Mouse (Mus musculus) heart, postnatal 0 days (tissue): Measurements from ENCODE around the gene Ero1l. TPM values are rescaled to one million over a fixed set of nuclear protein-coding genes. Genes with fewer than 3 reads are reported as not detected.
A peak's percentile ranks its signal among the peaks of the same experiment; 100 is the strongest.

ENCODE experiments used
- ATAC-seq: fragments of 200-750 bp; cut with Nextera tagmentation; 2 replicates; pipeline ENCODE4 v1.8.0; 2017; ENCODE audit warnings: low read depth, moderate number of reproducible peaks, moderate library complexity; ENCODE audit not compliant: insufficient read depth
- DNase-seq: peaks from one replicate; pipeline ENCODE4 v3.0.0-alpha.2; 2016; ENCODE audit warnings: low spot score
- H3K27ac ChIP-seq: fragments of 300-500 bp; sonication (generic); 2 replicates; pipeline ENCODE4 v1.5.1; 2014; ENCODE audit warnings: low read depth, mild to moderate bottlenecking
- H3K27me3 ChIP-seq: fragments of 300-500 bp; sonication (generic); 2 replicates; pipeline ENCODE4 v1.6.1; 2014; ENCODE audit warnings: low read length, mixed read lengths; ENCODE audit not compliant: control insufficient read depth, insufficient read depth
- H3K36me3 ChIP-seq: fragments of 300-500 bp; sonication (generic); replicated peaks from 2 replicates; pipeline ENCODE4 v1.6.1; 2014; ENCODE audit warnings: low read length, mixed read lengths; ENCODE audit not compliant: control insufficient read depth, insufficient read depth
- H3K4me1 ChIP-seq: fragments of 300-500 bp; sonication (generic); 2 replicates; pipeline ENCODE4 v1.6.1; 2014; ENCODE audit warnings: antibody characterized with exemption; ENCODE audit not compliant: control insufficient read depth, insufficient read depth
- H3K4me2 ChIP-seq: fragments of 300-500 bp; sonication (generic); 2 replicates; pipeline ENCODE4 v1.6.1; 2014; ENCODE audit warnings: low read depth, mild to moderate bottlenecking, low read length, moderate library complexity
- H3K4me3 ChIP-seq: fragments of 300-500 bp; sonication (generic); 2 replicates; pipeline ENCODE4 v1.5.1; 2014; ENCODE audit warnings: low read depth, low read length
- H3K9ac ChIP-seq: fragments of 300-500 bp; sonication (generic); replicated peaks from 2 replicates; pipeline ENCODE4 v1.6.1; 2014; ENCODE audit warnings: low read depth, low read length, mixed read lengths
- H3K9me3 ChIP-seq: fragments of 300-500 bp; sonication (generic); replicated peaks from 2 replicates; pipeline ENCODE4 v1.6.1; 2016; ENCODE audit warnings: low read length; ENCODE audit not compliant: control insufficient read depth
- CTCF ChIP-seq: IDR thresholded peaks from 2 replicates; pipeline ENCODE4 v1.5.1; 2016; ENCODE audit warnings: antibody characterized with exemption, control low read depth, low read depth
- EP300 ChIP-seq: IDR thresholded peaks from 2 replicates; pipeline ENCODE4 v1.6.1; 2016; ENCODE audit warnings: antibody characterized with exemption, low read depth
- WGBS: fragments of 180-500 bp; shearing (Covaris S2); extraction: QIAGEN DNeasy Blood & Tissue Kit; methylation state at CpG from one replicate; pipeline ENCODE4 v1.1.7; 2014; 5-methylcytosine and 5-hydroxymethylcytosine counted together
- polyA plus RNA-seq: library from polyadenylated mRNA; unstranded; fragments of >200 nt; fragmentation: Nextera tagmentation; extraction: Ambion mirVana; gene quantifications from 2 replicates; pipeline ENCODE4 v1.2.1, GENCODE M21; 2015
- total RNA-seq: library from RNA; depleted of rRNA; stranded (reverse); fragments of >200 nt; gene quantifications from 2 replicates; pipeline ENCODE4 v1.2.3, GENCODE M21; 2014; ENCODE audit warnings: low replicate concordance

The Ero1l gene
- total and polyA plus RNA-seq, 2 experiments from 2014 or later, result 18.0 to 22.7 TPM

GRCm38 (mm10) chr14:45322450-45322849 is 3.9 kb upstream of the Ero1l start:
- Histone ChIP-seq H3K9ac (no peak overlapping the region), H3K4me2 (no peak overlapping the region), H3K27me3 (no peaks in the 10 kb centered on the region), H3K4me1 (no peaks in the 10 kb centered on the region), H3K4me3 (no peak overlapping the region), H3K27ac (no peak overlapping the region), H3K9me3 (no peaks in the 10 kb centered on the region), H3K36me3 (no peaks in the 10 kb centered on the region)
- no peak for DNase-seq
- TF ChIP-seq EP300 (no peak), CTCF (no peak)
- 84% methylated on average over 2 of the region's 2 CpGs for WGBS
- ATAC-seq, result no peak

GRCm38 (mm10) chr14:45321622-45322021 is 3.1 kb upstream of the Ero1l start:
- ATAC-seq (no peak), DNase-seq (no peak)
- whole genome bisulfite sequencing, result 52% methylated on average over 5 of the region's 5 CpGs
- Histone ChIP-seq H3K4me2 (no peak overlapping the region), H3K27ac (no peak overlapping the region), H3K4me1 (peaks cover 5% of the 10 kb centered on the region), H3K9ac (no peak overlapping the region), H3K27me3 (no peaks in the 10 kb centered on the region), H3K4me3 (no peak overlapping the region), H3K36me3 (no peaks in the 10 kb centered on the region), H3K9me3 (no peaks in the 10 kb centered on the region)
- TF ChIP-seq CTCF, result no peak
- TF ChIP-seq EP300, result no peak

- TF ChIP-seq EP300 (no peak), CTCF (no peak)
- H3K36me3 ChIP-seq, result no peaks in the 10 kb centered on the region
- H3K4me1 ChIP-seq, result peaks cover 9% of the 10 kb centered on the region
- no peaks in the 10 kb centered on the region for H3K9me3 ChIP-seq
- H3K4me3 ChIP-seq, result no peak overlapping the region
- no peak overlapping the region for H3K27ac ChIP-seq
- no peaks in the 10 kb centered on the region for H3K27me3 ChIP-seq
- DNase-seq (no peak), ATAC-seq (no peak)
- H3K4me2 ChIP-seq, result no peak overlapping the region
- no peak overlapping the region for H3K9ac ChIP-seq
- 75% methylated on average over 3 of the region's 3 CpGs for WGBS
Observed at GRCm38 (mm10) chr14:45321067-45321466, 2.5 kb upstream of the Ero1l start.

GRCm38 (mm10) chr14:45320111-45320510 is 1.5 kb upstream of the Ero1l start:
- no peak overlapping the region for H3K27ac ChIP-seq
- no peak for TF ChIP-seq EP300
- TF ChIP-seq CTCF, result no peak
- no peaks in the 10 kb centered on the region for H3K36me3 ChIP-seq
- H3K4me3 ChIP-seq, result no peak overlapping the region
- WGBS, result 75% methylated on average over 4 of the region's 4 CpGs
- no peak for DNase-seq
- H3K4me1 ChIP-seq, result peaks cover 19% of the 10 kb centered on the region
- H3K27me3 ChIP-seq, result no peaks in the 10 kb centered on the region
- ATAC-seq, result no peak
- H3K9ac ChIP-seq, result no peak overlapping the region
- no peaks in the 10 kb centered on the region for H3K9me3 ChIP-seq
- no peak overlapping the region for H3K4me2 ChIP-seq

- no peak for DNase-seq
- Histone ChIP-seq H3K27me3 (no peaks in the 10 kb centered on the region), H3K4me1 (peaks cover 25% of the 10 kb centered on the region), H3K4me2 (peak overlapping the region; percentile 66; the same call in 1 of the 2 replicates), H3K36me3 (no peaks in the 10 kb centered on the region), H3K27ac (no peak overlapping the region; the same call in 1 of the 2 replicates), H3K9ac (no peak overlapping the region), H3K9me3 (no peaks in the 10 kb centered on the region), H3K4me3 (no peak overlapping the region)
- no peak for TF ChIP-seq EP300
- no peak for TF ChIP-seq CTCF
- WGBS, result 53% methylated on average over 3 of the region's 3 CpGs
- no peak for ATAC-seq
Observed at GRCm38 (mm10) chr14:45319237-45319610, 653 bp upstream of the Ero1l start.

- ATAC-seq (peak; percentile 52), DNase-seq (peak; percentile 25)
- Histone ChIP-seq H3K4me2 (peak overlapping the region; percentile 66), H3K9ac (peak overlapping the region; percentile 90), H3K9me3 (no peaks in the 10 kb centered on the region), H3K4me3 (peak overlapping the region; percentile 95), H3K36me3 (no peaks in the 10 kb centered on the region), H3K4me1 (peaks cover 31% of the 10 kb centered on the region), H3K27me3 (no peaks in the 10 kb centered on the region), H3K27ac (peak overlapping the region; percentile 93)
- TF ChIP-seq EP300 (no peak), CTCF (no peak)
- under 1% methylated on average over 38 of the region's 38 CpGs for WGBS
Observed at GRCm38 (mm10) chr14:45317921-45318411, 605 bp downstream of the Ero1l start.
